Mouse (Mus musculus): ENCODE results near the gene Mrps34. TPM values are rescaled to one million over a fixed set of nuclear protein-coding genes. Genes with fewer than 3 reads are reported as not detected.

Mrps34 gene
- total RNA-seq, 2 experiments from 2014 or later: 75.8 to 95.7 TPM

GRCm38 (mm10) chr17:24885356-24886133 lies 9.4 kb upstream of the Mrps34 start:
- intact Hi-C loops (cut with DNase I): loop anchor here (5.0 kb wide), 1 partner anchor 33 kb away; the partner anchor contains the start of gene Fahd1
- Histone ChIP-seq H3K4me3 (peak overlapping the region; percentile 92), H3K27ac (peak overlapping the region; percentile 87)
- no peak for TF ChIP-seq CTCF (IDR thresholded peaks at IDR 0.05)
- DNase-seq: no peak

DNA sequence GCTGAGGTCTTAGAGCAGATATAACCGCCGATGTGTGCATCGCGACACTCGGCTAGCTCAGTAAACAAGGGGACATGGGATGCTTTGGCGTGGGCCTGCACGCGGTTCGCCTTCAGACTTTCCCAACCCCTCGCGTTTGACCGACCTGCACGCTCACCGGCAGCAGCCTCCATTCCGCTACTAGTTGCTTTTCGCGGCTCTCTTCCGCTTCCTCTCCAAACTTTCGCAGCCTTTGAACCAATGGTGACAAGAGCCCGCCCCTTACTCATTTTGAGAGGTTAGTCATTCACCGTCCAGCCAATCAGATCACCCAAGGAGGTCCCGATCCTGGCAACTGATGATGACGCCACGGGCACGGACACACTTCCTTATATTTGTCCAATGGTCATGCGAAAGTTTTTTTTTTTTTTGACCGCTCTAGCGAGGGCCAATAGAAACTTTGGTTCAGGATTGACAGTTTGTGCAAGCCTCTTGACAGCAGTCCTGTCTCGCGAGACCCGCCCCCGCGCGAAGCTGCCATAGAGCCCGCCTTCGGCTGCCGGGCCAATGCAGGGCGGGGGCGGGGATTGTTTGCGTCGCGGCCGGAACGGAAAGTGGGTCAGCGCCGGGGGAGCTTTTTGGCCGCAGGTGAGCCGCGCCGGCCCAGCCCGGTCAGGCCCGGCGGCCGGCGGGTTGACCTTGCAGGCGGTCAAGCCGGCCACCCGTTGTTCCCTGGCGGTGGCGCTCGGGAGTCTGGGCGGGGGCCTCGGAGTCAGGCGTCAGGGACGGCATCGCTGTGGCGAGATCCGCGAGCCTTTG lies 8.6 kb upstream of the Mrps34 start, which contains the start of the genes Nubp2 and Spsb3:
Gene Nubp2 (minus strand): TSS at position 216 of the 798 bp plus-strand sequence.
Gene Spsb3 (plus strand): TSS at position 510 of the 798 bp plus-strand sequence.
- TF ChIP-seq CTCF (IDR thresholded peaks at IDR 0.05): peak; percentile 52
- peak; percentile 100 for DNase-seq
- intact Hi-C loops (cut with DNase I): loop anchor here (5.0 kb wide), 1 partner anchor 34 kb away; the partner anchor contains the start of gene Fahd1
- Histone ChIP-seq H3K27ac (peak within 1 kb of the TSS; percentile 99), H3K4me3 (peak within 1 kb of the TSS; percentile 92)

DNA sequence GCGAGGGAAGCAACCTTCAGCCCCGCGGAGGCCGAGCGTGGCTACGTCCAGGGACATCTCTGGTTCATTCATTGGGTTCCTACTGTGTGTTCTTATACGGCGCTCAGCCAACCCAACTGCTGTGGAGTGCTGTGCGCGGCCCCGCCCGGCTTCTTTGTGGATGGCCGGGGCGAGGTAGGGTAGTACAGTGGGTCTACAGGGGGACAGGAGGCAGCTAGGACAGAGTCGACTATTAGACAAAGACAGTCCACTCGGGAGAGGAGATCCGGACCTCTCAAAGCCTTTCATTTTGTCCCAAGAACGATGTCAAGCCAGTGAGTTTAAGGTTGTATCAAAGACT lies 8.0 kb upstream of the Mrps34 start:
- H3K27ac ChIP-seq: peak overlapping the region; percentile 99
- no peak for DNase-seq
- peak overlapping the region; percentile 78 for H3K4me3 ChIP-seq
- intact Hi-C loops (cut with DNase I): loop anchor here (5.0 kb wide), 1 partner anchor 35 kb away; the partner anchor contains the start of gene Fahd1
- TF ChIP-seq CTCF (IDR thresholded peaks at IDR 0.05): no peak

- Histone ChIP-seq H3K4me3 (peak overlapping the region; percentile 78), H3K27ac (peak overlapping the region; percentile 99)
- DNase-seq: no peak
- TF ChIP-seq CTCF (IDR thresholded peaks at IDR 0.05): no peak
- intact Hi-C loops (cut with DNase I): loop anchor here (5.0 kb wide), 1 partner anchor 35 kb away; the partner anchor contains the start of gene Fahd1
These were observed 7.4 kb upstream of the Mrps34 start for GRCm38 (mm10) chr17:24887291-24888080.

DNA sequence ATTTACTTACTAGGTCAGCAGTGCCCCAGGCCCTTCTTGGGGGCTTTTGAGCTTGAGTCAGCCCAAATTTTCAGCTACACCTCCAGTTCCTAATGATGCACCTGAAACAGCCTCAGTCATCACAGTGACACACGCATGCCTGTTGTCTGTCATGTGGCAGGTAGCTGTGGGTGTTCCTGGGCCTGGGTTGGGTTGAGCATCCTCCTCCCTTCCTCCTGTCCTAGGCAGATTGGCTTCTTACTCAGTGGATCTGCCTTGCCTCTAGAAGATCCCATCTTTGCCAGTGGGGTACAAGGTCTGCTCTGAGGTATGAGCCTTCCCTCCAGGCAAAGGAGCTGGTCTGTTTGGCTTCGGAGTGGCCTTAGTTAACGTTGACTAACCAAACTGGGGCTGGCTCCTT lies 6.1 kb upstream of the Mrps34 start:
- intact Hi-C loops (cut with DNase I): loop anchor here (5.0 kb wide), 1 partner anchor 37 kb away; the partner anchor contains the start of gene Fahd1
- no peak for TF ChIP-seq CTCF (IDR thresholded peaks at IDR 0.05)
- Histone ChIP-seq H3K27ac (0 out of 2 replicates have a peak overlapping the region, but pooled peaks have one; percentile 5), H3K4me3 (no peak overlapping the region)
- no peak for DNase-seq

- no peak for DNase-seq
- H3K27ac ChIP-seq: no peak overlapping the region
- intact Hi-C loops (cut with DNase I): no loop called here
- TF ChIP-seq CTCF (IDR thresholded peaks at IDR 0.05): no peak
- no peak overlapping the region for H3K4me3 ChIP-seq
These were observed 4.5 kb upstream of the Mrps34 start for GRCm38 (mm10) chr17:24890151-24891092.

DNA sequence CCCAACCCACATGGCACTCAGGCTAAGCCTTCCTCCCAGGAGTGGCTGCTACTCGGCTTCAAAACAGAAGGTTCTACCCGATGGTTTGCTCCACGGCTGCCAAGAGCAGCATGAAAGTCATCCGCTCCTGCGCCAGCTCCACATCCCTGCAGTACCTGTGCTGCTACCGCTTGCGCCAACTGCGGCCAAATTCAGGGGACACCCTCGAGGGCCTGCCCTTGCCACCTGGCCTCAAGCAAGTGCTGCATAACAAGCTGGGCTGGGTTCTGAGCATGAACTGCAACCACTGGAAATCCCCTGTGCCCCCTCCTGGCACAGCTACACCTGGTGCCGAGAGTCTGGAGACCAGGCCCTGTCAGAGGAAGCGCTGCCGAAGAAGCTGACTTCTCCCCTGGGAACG lies 3.6 kb upstream of the Mrps34 start:
- DNase-seq: no peak
- intact Hi-C loops (cut with DNase I): no loop called here
- TF ChIP-seq CTCF (IDR thresholded peaks at IDR 0.05): no peak
- Histone ChIP-seq H3K4me3 (no peak overlapping the region), H3K27ac (0 out of 2 replicates have a peak overlapping the region, but pooled peaks have one; percentile 2)

GRCm38 (mm10) chr17:24892785-24893184 lies 2.1 kb upstream of the Mrps34 start:
- Histone ChIP-seq H3K4me3 (no peak overlapping the region), H3K27ac (no peak overlapping the region)
- intact Hi-C loops (cut with DNase I): no loop called here
- no peak for DNase-seq
- TF ChIP-seq CTCF (IDR thresholded peaks at IDR 0.05): no peak

- intact Hi-C loops (cut with DNase I): no loop called here
- H3K27ac ChIP-seq: no peak overlapping the region
- no peak for TF ChIP-seq CTCF (IDR thresholded peaks at IDR 0.05)
- DNase-seq: no peak
- peak overlapping the region; percentile 80 for H3K4me3 ChIP-seq
These were observed 1.6 kb upstream of the Mrps34 start for GRCm38 (mm10) chr17:24893276-24893675.

DNA sequence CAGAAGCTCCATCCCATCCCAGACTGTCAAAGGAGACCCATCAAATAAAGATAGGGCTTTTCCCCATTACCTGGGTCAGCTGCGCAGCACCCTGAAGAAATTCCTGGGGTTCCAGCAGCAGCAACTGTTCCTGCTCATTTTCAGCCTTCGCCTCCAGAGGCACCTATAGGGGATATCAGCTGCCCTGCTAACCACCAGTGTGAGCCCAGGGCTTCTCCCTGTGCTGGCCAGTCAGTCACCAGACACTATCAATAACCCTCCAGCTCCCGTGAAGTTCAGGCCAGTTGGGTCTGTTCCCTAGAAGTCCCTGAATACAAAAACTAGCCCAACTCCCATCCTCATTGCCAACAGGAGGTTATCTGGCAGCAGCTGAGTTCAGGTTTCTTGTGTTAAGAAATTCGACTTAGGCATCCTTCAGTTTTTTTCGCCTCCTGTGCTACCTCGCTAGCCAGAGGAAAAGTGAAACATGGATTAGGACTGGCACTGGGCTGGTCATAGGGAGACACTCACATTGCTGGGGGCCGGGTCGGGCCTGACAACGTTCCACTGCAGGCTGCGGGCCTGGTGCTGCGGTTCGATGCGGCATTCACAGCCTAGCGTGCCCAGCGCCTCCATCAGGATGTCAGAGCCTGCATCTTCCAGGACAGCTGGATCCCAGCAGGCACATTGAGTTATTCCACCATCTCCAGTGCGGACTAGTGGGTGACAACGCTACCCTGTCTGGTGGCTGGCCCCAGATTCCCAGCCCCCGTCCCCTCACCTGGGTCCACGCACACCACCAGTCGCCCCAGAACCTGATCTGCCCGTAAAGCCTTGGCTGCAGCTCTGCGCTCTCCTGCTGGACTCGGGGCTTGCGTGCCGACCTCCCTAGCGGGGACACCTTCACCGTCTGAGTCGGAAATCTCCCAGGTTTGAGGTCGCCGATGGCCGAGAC lies 588 bp upstream of the Mrps34 start:
- Histone ChIP-seq H3K27ac (peak overlapping the region; percentile 96), H3K4me3 (peak overlapping the region; percentile 80)
- TF ChIP-seq CTCF (IDR thresholded peaks at IDR 0.05): no peak
- intact Hi-C loops (cut with DNase I): no loop called here
- DNase-seq: no peak

Measured in gastrocnemius, adult 2 months (tissue).